Mouse (Mus musculus): Measurements from ENCODE around the gene Tmem260. TPM values are rescaled to one million over a fixed set of nuclear protein-coding genes. Genes with fewer than 3 reads are reported as not detected.

The Tmem260 gene
- total RNA-seq (2021): 10 to 100 TPM in 1 of 2 experiments, 1 to 10 TPM in 1; 8.4 to 10.3 TPM

- intact Hi-C loops (cut with DNase I): loop anchor here (5.0 kb wide), 1 partner anchor 46 kb away; no protein-coding TSS in a partner anchor
- DNase-seq (ENCODE audit: low spot score): peak; percentile 82
Observed at GRCm38 (mm10) chr14:48445984-48446683, at the start of gene Tmem260. TSS of gene Tmem260 (plus strand) at chr14:48446124.

GRCm38 (mm10) chr14:48406086-48406485 is 39.8 kb upstream of the Tmem260 start:
- intact Hi-C loops (cut with DNase I): no loop called here
- no peak for DNase-seq (ENCODE audit: low spot score)

- DNase-seq (ENCODE audit: low spot score): no peak
- intact Hi-C loops (cut with DNase I): no loop called here
Observed at GRCm38 (mm10) chr14:48417064-48417463, 28.9 kb upstream of the Tmem260 start.

GRCm38 (mm10) chr14:48418264-48418663 is 27.7 kb upstream of the Tmem260 start:
- no peak for DNase-seq (ENCODE audit: low spot score)
- intact Hi-C loops (cut with DNase I): no loop called here

- DNase-seq (ENCODE audit: low spot score): no peak
- intact Hi-C loops (cut with DNase I): no loop called here
Observed at GRCm38 (mm10) chr14:48418672-48419071, 27.3 kb upstream of the Tmem260 start.

GRCm38 (mm10) chr14:48421476-48421875 is 24.4 kb upstream of the Tmem260 start:
- intact Hi-C loops (cut with DNase I): no loop called here

GRCm38 (mm10) chr14:48421996-48422395 is 23.9 kb upstream of the Tmem260 start:
- peak; percentile 3 for DNase-seq (ENCODE audit: low spot score)
- intact Hi-C loops (cut with DNase I): no loop called here

More at GRCm38 (mm10) chr14:48421476-48421875, 24.4 kb upstream of the Tmem260 start:
- no peak for DNase-seq (ENCODE audit: low spot score)

GRCm38 (mm10) chr14:48422436-48422835 is 23.5 kb upstream of the Tmem260 start:
- intact Hi-C loops (cut with DNase I): no loop called here
- DNase-seq (ENCODE audit: low spot score): no peak

GRCm38 (mm10) chr14:48422901-48423300 is 23.0 kb upstream of the Tmem260 start:
- DNase-seq (ENCODE audit: low spot score): no peak
- intact Hi-C loops (cut with DNase I): no loop called here

GRCm38 (mm10) chr14:48431978-48432377 is 13.9 kb upstream of the Tmem260 start:
- intact Hi-C loops (cut with DNase I): no loop called here

GRCm38 (mm10) chr14:48443796-48444195 is 2.1 kb upstream of the Tmem260 start:
- DNase-seq (ENCODE audit: low spot score): no peak
- intact Hi-C loops (cut with DNase I): no loop called here

More at GRCm38 (mm10) chr14:48431978-48432377, 13.9 kb upstream of the Tmem260 start:
- DNase-seq (ENCODE audit: low spot score): no peak

GRCm38 (mm10) chr14:48451966-48452407 is 6.1 kb downstream of the Tmem260 start:
- DNase-seq (ENCODE audit: low spot score): no peak
- intact Hi-C loops (cut with DNase I): loop anchor here (10.0 kb wide), 1 partner anchor 317 kb away; no protein-coding TSS in a partner anchor

- intact Hi-C loops (cut with DNase I): loop anchor here (10.0 kb wide), 1 partner anchor 319 kb away; no protein-coding TSS in a partner anchor
- DNase-seq (ENCODE audit: low spot score): no peak
Observed at GRCm38 (mm10) chr14:48453411-48453810, 7.5 kb downstream of the Tmem260 start.

- intact Hi-C loops (cut with DNase I): loop anchor here (10.0 kb wide), 1 partner anchor 322 kb away; no protein-coding TSS in a partner anchor
- no peak for DNase-seq (ENCODE audit: low spot score)
Observed at GRCm38 (mm10) chr14:48456305-48457092, 10.6 kb downstream of the Tmem260 start.

GRCm38 (mm10) chr14:48457288-48457938 is 11.5 kb downstream of the Tmem260 start:
- intact Hi-C loops (cut with DNase I): loop anchor here (10.0 kb wide), 1 partner anchor 323 kb away; no protein-coding TSS in a partner anchor
- DNase-seq (ENCODE audit: low spot score): no peak

GRCm38 (mm10) chr14:48458901-48459300 is 13.0 kb downstream of the Tmem260 start:
- intact Hi-C loops (cut with DNase I): loop anchor here (10.0 kb wide), 1 partner anchor 324 kb away; no protein-coding TSS in a partner anchor
- no peak for DNase-seq (ENCODE audit: low spot score)

- intact Hi-C loops (cut with DNase I): no loop called here
- DNase-seq (ENCODE audit: low spot score): no peak
Observed at GRCm38 (mm10) chr14:48468339-48468738, 22.4 kb downstream of the Tmem260 start.

- intact Hi-C loops (cut with DNase I): no loop called here
- no peak for DNase-seq (ENCODE audit: low spot score)
Observed at GRCm38 (mm10) chr14:48470742-48471487, 25.0 kb downstream of the Tmem260 start.

GRCm38 (mm10) chr14:48472179-48472578 is 26.3 kb downstream of the Tmem260 start:
- intact Hi-C loops (cut with DNase I): no loop called here
- DNase-seq (ENCODE audit: low spot score): no peak
